Mouse (Mus musculus) gastrocnemius, postnatal 4 days (tissue): Measurements from ENCODE around the gene Cfap99. TPM values are rescaled to one million over a fixed set of nuclear protein-coding genes. Genes with fewer than 3 reads are reported as not detected.
A peak's percentile ranks its signal among the peaks of the same experiment; 100 is the strongest.

Source experiments
- DNase-seq, 2 experiments: peaks; one replicate each; pipeline ENCODE4 v3.0.0; 2021 to 2022; ENCODE audit warnings: low spot score in 2 of 2, mixed read lengths in 2 of 2
- total RNA-seq, 2 experiments: library from RNA; stranded (reverse); gene quantifications; 2 replicates each; pipeline ENCODE4 v1.2.3; 2021

Gene Cfap99
- total RNA-seq, 2 experiments from 2014 or later, result 0.16 to 0.17 TPM

DNA sequence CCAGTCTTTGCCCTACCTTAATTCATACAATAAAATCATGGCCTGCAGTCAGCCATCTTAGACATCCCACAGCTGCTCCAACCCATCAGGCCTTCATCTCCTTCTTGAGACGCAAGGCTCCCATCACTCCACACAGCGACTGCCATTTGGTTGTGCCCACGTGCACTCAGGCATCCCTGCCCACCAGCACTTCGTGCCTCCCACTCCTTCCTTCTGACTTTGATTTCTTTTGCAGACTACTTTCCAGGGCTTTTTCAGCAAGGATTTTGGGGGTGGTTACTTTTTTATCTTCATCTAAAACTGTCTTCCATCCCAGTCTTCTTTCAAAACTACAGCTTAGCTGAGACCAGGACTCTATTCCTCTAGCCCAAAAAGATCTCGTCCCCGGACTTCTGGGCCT lies 11.7 kb upstream of the Cfap99 start:
- no peak for DNase-seq

DNA sequence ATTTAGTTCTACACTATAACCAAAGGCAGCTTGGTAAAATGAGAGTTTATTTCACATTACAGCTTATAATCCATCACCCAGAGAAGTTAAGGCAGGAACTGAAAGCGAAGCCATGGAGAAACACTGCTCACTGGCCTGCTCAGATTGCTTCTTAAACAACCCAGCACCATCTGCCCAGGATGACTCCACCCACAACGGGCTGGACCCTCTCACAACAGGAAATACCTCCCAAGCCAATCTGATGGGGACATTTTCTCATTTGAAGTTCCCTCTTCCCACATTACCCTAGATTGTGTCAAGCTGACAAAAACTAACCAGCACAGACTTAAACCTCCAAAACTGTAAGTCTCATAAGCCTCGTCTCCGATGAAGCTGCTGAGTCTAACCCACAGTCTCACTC lies 10.3 kb upstream of the Cfap99 start:
- no peak for DNase-seq

DNA sequence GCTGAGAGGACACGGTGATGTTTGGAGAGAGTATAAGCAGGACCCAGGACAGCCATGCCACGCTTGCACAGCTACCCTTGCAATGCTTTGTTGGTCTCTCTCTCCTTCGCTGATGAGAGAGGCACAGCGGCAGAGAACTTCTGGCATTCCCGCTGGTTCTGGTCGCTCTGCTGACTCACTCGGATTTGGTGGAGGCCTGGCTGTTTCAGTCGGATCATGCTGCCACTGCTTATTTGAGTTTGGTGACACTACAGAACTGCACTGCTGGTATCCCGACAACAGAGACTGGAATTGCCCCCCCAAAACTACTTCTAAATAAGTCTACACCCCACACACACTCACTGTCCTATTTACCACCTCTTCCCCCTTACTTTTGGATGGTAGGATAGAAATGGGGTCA lies 9.2 kb upstream of the Cfap99 start:
- DNase-seq, result no peak

DNA sequence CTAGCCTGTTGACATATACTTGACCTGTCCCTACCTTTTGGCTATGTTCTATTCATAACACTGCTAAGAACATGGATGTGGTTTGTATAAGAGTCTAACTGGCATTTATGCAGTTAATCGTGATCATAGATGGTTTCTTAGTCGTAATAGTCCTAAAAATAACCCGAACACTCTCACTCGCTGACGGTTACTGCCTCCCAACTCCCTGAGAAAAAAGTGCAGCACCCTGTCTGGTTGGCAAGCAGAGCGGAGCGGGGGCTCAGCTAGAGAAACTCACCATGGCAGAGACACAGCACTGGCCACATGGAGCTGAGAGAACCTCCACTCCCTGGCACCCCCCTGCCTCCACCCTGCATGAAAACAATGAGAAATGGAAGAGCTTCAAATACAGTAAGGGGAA lies 7.4 kb upstream of the Cfap99 start:
- DNase-seq, result no peak

DNA sequence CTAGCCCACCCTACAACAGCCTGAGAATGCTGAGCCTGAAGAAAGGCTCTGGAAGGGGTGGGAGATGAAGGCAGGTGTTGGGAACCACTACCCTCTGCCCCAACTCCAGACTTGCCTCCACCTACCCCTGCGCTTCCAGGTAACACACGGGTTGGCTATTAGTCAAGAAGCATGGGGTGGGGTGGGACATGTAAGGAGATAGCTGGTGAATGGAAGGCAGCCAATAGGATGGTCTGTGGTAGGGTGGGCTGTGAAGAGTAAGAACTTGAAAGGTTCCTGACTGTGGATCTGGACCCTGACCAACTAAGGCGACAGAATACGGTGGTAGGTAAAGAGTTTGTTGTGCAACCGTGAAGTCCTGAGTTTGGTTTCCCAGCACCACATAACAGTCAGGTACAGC lies 5.0 kb upstream of the Cfap99 start:
- no peak for DNase-seq

DNA sequence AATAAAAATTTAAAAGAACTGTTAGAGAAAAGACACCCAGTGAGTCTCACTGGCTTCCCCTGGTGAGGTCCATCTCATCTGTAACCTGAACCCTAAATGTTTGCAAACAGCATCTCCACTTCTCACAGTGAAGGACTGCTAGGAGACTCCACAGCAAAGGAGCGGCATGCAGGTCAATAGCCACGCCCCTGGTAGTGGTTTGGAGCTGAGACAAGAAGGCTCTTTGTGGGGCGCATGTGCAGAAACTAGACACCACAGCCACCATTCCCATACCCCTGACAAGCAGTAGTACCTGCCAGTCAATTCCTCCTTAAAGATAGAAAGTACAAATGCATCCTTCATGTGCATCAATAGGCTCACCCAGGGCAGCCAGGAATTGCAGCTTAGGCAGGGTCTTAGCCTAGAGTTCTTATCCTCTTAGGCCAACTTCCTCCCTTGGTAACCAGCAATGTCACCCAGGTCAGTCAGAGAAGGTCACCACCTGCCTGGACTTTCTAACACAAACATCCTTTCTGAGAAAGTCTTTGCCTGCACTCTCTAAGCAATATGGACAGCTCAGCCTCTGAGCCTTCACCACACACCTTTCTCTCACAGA lies 4.1 kb upstream of the Cfap99 start:
- DNase-seq, result no peak

DNA sequence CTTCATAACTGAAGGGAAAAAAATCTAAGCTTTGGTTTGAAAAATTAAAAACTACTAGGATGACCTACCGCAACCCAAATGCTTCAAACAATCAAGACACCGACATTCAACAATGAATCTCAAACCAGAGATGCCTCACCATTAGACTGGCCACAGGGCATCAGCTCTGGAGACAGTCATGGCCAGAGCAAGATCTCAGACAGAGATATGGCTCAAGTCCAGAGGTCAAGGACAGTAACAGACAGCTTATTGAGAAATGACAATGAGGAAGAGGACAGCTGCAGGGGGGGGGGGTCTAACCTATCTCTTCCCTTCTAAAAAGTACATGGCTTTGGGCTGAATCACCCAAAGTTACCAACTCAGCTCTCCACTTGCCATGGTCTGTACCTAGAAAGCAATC lies 3.1 kb upstream of the Cfap99 start:
- no peak for DNase-seq

DNA sequence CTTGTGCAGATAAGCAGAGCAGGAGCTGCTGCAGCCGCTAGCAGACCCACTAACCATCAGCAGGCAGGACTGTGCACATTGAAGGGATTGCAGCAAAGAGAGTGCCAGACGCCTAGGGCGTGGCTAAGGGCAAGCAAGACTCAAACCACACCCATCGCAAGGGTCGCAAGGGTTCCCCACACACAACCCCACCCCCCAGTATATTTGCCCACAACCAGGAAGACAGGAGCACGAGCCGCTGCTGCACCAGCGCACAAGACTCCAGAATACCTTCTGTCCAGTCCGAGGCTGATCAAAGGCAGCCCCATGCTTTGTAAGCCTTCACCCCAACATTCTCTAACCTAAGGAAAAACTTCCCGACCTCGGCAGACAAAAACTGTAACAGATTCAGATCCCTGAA lies 1.9 kb upstream of the Cfap99 start:
- no peak for DNase-seq

DNA sequence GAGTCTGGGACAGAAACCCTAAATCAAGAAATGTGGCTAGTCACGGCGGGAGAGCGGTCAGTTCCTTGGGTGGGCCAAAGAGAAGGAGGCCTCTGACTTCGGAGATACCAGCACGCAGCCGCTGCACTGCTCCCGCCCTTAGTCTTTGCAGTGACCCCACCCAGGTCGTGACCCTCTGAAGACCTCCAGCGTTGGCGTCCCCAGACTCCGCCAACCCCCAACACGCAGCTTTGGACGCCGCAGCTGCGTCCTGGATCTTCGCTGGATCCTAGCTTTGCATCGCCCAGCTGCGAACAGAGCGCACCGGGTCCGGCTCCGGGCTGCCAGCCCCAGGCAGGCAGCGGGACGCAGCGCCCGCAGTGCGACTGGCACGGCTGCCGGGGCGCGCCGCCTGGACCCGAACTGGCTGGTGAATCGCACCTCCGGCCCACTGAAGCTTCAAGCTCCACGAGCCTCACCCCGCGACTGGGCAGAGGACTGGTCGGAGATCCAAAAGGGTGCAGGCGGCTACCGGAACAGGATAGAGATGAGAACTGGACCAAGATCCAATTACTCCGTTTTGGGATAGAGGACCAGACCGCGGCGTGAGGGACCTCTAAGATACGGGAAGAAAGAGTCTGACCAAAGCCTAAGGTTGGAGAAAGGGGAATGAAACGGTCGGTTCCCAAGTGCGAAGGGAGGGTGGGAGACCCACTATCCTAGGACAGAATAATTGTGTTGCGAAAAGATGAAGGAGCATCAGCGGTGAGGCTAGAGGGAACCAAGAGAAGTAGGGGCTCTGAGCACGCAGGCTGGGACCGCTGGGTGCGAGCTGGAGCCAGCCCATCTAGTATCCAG lies 1.2 kb upstream of the Cfap99 start:
- DNase-seq, result peak in 1 of 2 experiments; percentile 19

DNA sequence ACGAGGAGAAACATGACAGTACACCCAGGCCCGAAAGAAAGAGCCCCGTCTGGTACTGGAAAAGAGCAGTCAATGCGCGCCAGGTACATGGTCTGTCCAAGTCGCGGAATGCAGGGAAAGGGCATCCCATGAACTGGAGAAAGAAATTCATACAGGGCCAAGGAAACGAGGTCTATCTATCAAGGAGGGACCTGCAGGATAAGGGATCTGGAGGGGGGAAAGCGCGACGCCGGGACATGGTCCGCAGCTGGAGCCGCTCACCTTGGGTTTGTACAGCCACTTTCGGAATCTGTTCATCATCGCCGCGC lies 608 bp upstream of the Cfap99 start:
- DNase-seq, result no peak

DNA sequence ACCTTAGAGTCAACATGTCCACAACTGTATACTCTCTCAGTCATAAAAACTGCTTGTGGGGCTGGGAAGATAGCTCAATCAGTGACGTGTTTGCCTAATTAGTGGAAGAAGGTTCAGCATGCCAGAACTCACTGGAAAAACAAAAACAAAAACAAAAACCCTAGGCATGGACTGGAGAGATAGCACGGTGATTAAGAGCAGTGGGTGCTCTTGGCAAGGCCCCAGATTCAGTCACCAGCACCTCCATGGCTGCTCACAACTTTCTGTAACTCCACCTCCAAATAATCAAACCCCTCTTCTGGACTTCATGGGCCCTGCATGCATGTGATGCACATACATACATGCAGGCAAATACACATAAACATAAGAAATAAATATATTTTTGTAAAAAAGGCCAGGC lies 886 bp downstream of the Cfap99 start:
- no peak for DNase-seq

DNA sequence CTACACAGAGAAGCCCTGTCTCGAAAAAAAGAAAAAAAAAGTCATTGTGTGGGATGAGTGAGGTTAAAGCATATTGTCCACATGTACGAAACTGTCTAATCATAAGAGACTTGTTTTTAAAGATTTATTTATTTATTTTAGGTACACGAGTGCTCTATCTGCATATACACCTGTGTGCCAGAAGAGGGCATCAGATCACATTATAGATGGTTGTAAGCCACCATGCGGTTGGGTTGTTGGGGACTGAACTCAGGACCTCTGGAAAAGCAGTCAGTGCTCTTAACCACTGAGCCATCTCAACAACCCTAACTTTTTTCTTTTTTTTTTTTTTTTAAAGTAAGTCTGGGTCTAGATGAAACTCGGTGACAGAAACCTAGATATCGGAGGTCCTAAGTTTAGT lies 5.0 kb downstream of the Cfap99 start:
- DNase-seq, result no peak

DNA sequence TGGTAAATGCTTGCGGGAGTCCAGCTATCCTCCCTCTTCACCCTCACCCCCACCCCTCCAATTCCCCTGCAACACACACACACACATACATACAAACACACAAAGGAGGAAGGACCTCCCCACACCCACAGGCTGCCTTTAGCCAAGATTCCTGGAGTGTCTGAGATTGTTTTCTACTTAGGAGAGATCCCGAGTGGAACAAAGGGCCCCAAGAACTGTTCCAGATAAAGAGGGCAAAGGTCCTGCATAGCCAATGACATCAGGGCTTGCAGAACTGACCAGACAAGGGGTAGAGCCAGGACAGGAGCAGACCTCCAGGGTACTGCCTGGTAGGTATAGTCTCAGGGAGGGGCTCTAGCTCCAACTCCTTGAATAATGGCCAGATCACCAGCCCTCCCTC lies 6.3 kb downstream of the Cfap99 start:
- DNase-seq, result no peak

DNA sequence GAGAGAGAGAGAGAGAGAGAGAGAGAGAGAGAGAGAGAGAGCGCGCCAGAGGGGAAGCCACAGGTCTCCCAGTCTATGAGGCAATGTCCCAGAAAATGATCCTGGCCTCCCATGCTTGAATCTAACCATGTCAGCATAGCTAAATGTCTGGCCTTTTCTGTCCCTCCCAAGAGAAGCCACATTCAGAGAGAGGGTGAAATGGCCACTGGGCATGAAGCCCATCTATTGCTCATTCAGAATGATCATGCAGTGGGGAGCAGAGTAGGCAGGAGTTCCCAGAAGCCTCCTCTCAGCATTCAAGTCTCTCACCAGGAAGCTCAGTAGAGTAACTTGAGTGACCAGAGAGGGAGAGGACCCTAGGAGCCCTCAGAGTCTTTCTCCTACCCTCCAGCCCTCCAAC lies 6.7 kb downstream of the Cfap99 start:
- DNase-seq, result peak in 1 of 2 experiments; percentile 31

DNA sequence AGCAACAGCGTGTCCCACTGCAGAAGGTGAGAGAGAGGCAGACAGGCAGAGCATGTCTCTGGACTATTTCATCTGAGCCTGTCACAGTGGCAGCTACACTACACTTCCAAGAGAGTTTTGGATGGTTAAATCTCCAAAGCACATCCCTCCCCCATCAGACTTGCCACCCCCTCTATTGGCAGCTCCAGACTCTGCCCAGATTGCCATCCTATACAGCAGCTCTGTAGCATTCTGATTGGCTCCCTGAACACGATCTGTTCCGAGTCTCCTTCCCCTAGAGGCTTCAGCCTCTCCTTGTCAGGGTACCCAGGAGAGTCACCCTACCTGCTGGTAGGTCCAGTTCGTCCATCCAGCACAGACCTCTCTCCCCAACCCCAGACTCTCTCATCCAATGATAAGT lies 9.7 kb downstream of the Cfap99 start:
- DNase-seq, result no peak

DNA sequence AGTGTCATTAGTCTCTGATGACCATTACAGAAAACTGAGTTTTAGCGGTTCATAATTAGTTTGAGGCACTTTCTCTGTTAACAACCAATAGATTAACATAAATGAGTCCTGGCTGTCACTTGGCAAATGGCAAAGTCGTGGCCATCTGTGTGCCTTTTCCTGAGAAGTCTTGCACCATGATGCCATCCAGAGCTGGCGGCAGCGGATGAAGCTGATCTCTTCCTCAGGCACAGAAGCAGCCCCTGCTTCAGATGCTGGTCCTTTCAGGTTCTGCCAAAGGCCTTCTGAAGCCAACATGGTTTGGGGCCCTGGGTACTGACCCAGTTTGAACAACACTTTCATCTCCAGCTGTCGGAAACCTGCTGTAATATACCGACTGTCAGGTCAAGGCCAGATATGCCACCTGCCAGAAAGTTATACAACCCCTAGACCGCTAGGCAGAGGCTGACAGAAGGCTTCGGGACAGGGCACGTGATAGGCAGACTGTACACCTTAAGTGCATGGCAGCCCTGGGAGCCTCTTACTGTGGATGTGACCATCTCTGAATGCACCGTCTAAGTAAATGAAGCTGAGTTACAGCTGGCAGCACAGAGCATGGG lies 10.6 kb downstream of the Cfap99 start:
- no peak for DNase-seq

DNA sequence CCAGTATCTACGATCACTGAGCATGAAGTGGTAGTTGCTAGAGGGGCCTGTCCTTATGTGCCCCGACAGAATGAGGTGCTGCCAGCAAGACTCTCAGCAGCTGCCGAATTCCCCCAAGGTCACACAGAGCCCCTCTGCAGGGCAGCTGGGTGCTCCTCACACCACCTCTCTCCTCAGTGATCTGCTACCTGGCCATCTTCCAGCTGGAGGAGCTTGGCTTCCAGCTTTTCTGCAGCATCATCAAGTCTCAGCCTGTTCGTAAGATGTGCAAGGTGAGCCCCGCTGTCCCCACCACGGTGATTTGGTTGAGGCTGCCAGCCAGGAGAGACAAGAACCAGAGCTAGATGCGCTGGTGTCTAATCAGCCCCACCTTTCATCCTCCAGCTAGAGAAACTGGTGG lies 14.0 kb downstream of the Cfap99 start:
- DNase-seq, result no peak

DNA sequence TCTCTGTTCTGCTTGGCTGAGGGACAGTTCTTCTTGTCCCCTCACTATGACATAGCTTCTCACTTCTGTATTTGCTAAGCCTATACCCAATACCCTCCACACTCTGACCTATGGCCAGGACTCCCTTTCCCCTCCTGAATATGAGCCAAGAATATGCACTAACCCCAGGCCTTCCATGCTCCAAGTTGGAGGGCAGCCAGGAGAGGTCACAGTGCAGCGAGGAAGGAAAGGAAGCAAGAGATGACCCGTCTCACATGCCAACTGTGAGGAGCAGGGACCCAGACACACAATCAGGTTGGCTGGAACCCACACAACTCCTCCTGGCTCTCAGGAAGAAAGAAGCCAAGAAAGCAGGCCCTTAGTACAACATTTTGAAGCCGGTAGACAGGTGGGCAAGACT lies 20.6 kb downstream of the Cfap99 start:
- DNase-seq, result no peak

DNA sequence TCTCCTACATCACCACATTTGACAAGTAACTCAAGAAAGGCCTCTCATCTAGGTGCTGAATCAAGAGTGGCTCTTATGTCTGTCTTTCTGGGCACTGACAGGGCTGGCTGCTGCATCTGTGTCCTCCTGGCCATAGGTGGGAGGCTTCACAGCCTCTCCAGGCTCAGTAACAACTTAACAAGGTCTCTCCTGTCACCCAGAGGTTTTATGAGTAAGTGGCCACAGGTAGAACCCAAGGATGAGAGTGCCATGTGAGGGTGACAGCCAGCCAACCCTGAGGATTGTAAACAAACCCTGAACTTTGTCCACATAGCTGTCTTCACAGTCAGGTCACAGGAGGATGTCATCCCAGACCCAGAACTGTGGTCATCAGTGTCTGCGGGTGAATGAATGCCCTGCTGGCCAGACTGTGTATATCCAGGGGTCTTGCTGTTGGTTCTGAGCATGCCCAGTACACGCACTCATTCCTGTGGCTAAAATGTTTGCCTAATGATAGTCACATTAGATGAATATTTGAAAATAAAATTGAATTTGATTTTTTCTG lies 31.2 kb downstream of the Cfap99 start:
- DNase-seq, result no peak

DNA sequence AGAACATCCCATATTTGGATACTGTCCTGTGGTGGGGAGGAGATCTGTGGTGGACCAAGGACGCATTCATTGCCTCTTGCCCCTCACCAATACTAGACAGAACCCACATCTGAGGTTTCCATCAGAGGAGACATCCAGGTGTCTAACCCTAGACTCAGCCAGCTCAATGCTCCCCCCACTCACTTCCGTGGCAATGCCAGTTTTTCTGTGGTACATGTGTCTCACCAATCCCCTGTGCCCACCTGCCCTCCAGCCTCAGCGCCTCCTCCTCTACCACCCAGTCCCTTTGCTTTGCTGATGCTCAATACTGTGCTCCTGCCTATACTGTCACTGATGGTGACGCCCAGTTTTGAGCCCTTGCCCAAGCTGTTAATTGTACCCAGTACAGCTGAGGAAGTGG lies 32.8 kb downstream of the Cfap99 start:
- no peak for DNase-seq

DNA sequence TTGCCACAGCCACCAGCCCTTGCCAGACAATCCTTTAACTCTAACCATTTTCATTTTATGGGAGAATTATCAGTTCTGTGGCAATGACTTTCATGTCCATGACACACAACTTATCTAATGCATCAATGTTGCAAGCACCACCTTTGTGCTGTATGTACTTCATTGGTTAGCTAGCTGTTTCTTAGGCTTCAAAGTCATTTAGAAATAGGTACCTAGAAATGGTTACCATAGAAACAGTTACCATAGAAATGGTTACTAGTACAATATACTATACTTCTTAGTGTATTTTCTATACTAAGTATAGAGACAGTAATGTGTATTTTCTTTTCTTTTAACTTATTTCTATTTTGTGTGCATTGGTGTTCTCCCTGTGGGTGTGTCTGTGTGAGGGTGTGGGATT lies 36.9 kb downstream of the Cfap99 start:
- DNase-seq, result no peak

DNA sequence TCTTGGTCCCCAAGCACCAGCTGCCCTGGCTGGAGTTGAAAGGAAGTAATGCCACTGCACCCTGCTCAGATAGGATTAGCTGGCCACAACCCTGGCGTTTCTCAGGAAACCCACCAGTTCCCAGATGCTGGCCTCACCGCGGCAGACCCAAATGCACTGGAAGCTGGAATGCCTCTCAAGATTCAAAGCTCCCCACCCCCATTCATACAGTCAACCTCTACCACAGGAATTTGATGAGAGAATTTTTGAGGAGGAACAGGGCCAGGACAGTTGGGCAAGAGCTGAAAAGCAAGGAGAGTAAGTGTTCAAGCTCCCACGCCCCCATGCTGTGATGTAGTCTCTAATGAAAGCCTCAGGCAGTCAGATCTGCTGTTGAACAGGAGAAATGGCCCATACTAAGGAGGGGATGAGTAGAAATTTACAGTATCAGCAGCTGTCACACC lies 37.9 kb downstream of the Cfap99 start:
- DNase-seq, result no peak
